Mouse (Mus musculus) olfactory bulb, adult 2 months (tissue): ENCODE results near the gene Ankrd33b. TPM values are rescaled to one million over a fixed set of nuclear protein-coding genes. Genes with fewer than 3 reads are reported as not detected.

Source experiments
- H3K27ac ChIP-seq: fragments of 200-500 bp; 2 replicates; pipeline ENCODE4 v1.5.1; 2012; ENCODE audit warnings: low read depth, low read length; ENCODE audit not compliant: insufficient read depth
- H3K4me1 ChIP-seq: fragments of 200-500 bp; 2 replicates; pipeline ENCODE4 v1.6.1; 2012; ENCODE audit warnings: low read length; ENCODE audit not compliant: control insufficient read depth, insufficient read depth
- H3K4me3 ChIP-seq: fragments of 200-500 bp; 2 replicates; pipeline ENCODE4 v1.5.1; 2012; ENCODE audit warnings: mild to moderate bottlenecking, low read depth, low read length, moderate library complexity; ENCODE audit not compliant: insufficient read depth
- CTCF ChIP-seq: fragments of 200-500 bp; IDR thresholded peaks from 2 replicates; pipeline ENCODE4 v1.5.1; 2012; ENCODE audit warnings: low read depth, mild to moderate bottlenecking, low read length, moderate library complexity; ENCODE audit not compliant: insufficient read depth
- POLR2A ChIP-seq: fragments of 200-500 bp; IDR thresholded peaks from 2 replicates; pipeline ENCODE4 v1.6.1; 2012; ENCODE audit warnings: mild to moderate bottlenecking, low read depth, low read length, moderate library complexity; ENCODE audit not compliant: insufficient read depth
- WGBS: fragments of 180-500 bp; shearing (Covaris S2); methylation state at CpG from one replicate; pipeline ENCODE4 v1.1.7; 2018; 5-methylcytosine and 5-hydroxymethylcytosine counted together
- polyA plus RNA-seq: library from polyadenylated mRNA; stranded (reverse); fragments of >200 nt; gene quantifications from 2 replicates; pipeline ENCODE4 v1.2.4, GENCODE M21; 2012; ENCODE audit warnings: low replicate concordance; ENCODE audit not compliant: missing spikeins, insufficient read depth, insufficient read length

Ankrd33b gene
- polyA plus RNA-seq, 1 experiment, result not detected

DNA sequence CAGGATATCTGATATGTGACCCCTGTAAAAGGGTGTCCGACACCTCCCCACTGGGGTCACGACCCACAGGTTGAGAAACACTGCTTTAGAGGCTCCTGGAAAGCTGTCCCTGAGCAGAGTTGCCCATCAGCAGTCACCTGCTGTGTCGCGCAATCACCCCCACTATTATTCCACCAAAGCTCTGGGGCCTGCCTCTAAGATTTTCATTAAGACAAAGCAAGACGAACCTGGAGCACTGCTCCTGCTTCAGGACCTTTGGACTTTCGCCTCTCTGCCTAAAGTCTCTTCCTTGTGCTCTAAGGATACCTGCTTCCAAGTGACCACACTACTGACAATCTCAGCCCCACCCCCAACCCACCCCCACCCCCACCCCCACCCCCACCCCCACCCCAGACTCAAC is 3.1 kb downstream of the Ankrd33b start:
- H3K4me1 ChIP-seq, result peaks cover 22% of the 10 kb centered on the region
- no peak overlapping the region for H3K27ac ChIP-seq
- peak overlapping the region; percentile 2 for H3K4me3 ChIP-seq
- 60% methylated on average over 6 of the region's 6 CpGs for WGBS
- no peak for TF ChIP-seq POLR2A
- TF ChIP-seq CTCF, result no peak

- H3K4me1 ChIP-seq, result peaks cover 19% of the 10 kb centered on the region
- no peak overlapping the region for H3K4me3 ChIP-seq
- 64% methylated on average over 8 of the region's 8 CpGs for WGBS
- H3K27ac ChIP-seq, result no peak overlapping the region
- TF ChIP-seq POLR2A (no peak), CTCF (no peak)
Observed at GRCm38 (mm10) chr15:31363981-31364361, 3.6 kb downstream of the Ankrd33b start.

DNA sequence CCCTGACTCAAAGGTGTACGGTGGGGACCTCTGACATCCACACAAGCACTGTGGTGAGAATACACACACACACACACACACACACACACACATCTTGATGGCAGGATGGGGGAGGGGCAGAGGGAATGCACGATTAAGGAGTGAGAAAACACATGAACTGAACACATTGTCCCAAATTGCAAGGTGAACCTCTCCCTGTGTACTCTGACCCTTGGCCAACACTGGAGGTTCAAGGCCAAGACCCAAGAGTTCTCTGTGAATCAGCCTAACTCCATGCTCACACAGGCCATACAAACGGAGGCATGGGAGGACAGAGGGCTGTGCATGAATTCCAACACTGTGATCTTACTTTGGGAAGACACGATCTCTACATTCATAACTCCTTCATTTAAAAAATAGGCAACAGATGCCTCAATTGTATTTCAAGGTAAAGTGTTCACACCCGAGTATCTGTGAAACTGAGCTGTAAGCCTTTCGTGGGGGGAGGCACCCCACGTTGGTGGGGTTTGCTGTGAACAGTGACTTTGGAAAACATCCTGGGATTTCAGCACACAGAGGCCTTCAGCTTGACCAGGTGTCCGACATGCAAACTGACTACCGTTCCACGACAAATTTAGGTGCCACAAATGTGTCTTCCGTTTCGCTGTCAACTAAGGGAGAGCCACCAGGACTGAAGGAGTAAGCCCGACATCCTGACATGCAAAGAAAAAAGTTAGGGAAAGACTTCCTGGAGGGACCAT is 4.1 kb downstream of the Ankrd33b start:
- 74% methylated on average over 13 of the region's 13 CpGs for WGBS
- no peak overlapping the region for H3K4me3 ChIP-seq
- H3K27ac ChIP-seq, result no peak overlapping the region
- no peak for TF ChIP-seq POLR2A
- no peak for TF ChIP-seq CTCF
- peaks cover 13% of the 10 kb centered on the region for H3K4me1 ChIP-seq

DNA sequence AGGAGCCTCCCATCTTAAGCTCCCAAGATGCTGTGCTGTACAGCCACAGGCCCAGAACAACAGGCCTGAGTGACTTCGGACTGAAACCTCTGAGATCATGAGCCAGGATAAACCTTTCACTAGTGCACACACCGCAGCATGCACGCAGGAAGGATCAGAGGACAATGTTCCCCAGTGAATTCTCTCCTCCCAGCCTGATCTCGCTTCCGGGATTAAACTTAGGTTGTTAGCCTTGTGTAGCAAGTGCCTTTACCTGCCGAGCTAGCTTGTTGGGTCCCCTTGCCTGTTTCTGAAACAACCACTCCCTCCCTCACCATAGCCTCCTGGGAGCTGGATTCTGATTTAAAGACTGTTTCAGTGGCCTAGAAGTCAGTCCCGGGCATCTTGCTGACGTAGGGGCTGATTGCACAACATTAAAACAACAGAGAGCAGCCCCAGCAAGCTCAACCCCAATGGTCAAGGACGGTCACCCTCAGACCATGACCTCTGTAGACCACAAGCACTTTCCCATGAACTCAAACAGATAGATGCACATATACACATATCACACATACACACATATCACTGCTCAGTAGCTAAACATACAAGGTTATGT is 6.2 kb downstream of the Ankrd33b start:
- no peak overlapping the region for H3K27ac ChIP-seq
- H3K4me1 ChIP-seq, result peaks cover 10% of the 10 kb centered on the region
- WGBS, result 82% methylated on average over 9 of the region's 9 CpGs
- no peak overlapping the region for H3K4me3 ChIP-seq
- TF ChIP-seq POLR2A (no peak), CTCF (no peak)

- Histone ChIP-seq H3K27ac (no peak overlapping the region), H3K4me1 (peaks cover 10% of the 10 kb centered on the region), H3K4me3 (no peak overlapping the region)
- TF ChIP-seq CTCF, result no peak
- no peak for TF ChIP-seq POLR2A
- WGBS, result 74% methylated on average over 6 of the region's 6 CpGs
Observed at GRCm38 (mm10) chr15:31360593-31360992, 6.9 kb downstream of the Ankrd33b start.

- Histone ChIP-seq H3K4me1 (peaks cover 8% of the 10 kb centered on the region), H3K27ac (no peak overlapping the region), H3K4me3 (no peak overlapping the region)
- TF ChIP-seq POLR2A, result no peak
- no peak for TF ChIP-seq CTCF
- WGBS, result 94% methylated on average over 6 of the region's 6 CpGs
Observed at GRCm38 (mm10) chr15:31359805-31360204, 7.7 kb downstream of the Ankrd33b start.

DNA sequence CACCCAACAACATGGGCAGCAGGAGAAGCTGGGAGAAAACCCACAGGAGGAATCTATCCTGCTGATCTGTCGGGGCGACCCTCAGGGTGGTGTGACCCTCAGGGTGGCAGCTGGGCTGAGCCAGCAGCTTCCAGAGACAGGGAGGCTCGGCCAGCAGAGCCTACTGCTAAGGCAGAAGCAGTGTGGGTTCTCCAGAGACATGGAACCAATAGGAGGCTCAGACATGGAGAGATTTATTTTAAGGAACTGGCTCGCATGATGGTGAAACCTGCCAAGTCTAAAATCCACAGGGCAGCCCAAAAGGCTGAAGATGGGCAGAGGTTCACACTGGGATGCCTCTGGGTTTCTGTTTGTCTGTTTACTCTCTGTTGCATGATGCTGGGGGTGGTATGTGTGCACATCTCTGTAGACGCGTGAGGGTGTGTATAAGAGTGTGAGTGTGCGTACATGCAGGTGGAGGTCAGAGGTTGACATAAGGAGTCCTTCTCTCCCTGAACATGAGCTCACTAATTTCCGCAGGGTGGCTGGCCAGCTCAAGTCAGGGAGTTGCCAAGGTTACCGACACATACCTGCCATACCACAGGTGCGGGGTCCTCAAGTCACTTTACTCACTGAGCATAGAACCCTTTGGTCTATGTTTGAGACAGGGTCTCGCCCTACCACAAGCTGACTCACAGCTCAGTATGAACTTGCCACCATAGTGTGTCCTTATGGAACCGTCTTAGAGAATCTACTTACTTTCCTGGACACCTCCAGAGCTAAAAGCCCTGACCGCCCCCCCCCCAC is 14.8 kb downstream of the Ankrd33b start:
- no peak overlapping the region for H3K4me3 ChIP-seq
- peaks cover 35% of the 10 kb centered on the region for H3K4me1 ChIP-seq
- TF ChIP-seq CTCF (no peak), POLR2A (no peak)
- 0 out of 2 replicates have a peak overlapping the region, but pooled peaks have one; percentile 35 for H3K27ac ChIP-seq
- WGBS, result 73% methylated on average over 13 of the region's 13 CpGs

- TF ChIP-seq CTCF, result no peak
- TF ChIP-seq POLR2A, result no peak
- WGBS, result 45% methylated on average over 7 of the region's 7 CpGs
- Histone ChIP-seq H3K27ac (peak overlapping the region; percentile 7; the same call in 1 of the 2 replicates), H3K4me3 (no peak overlapping the region), H3K4me1 (peaks cover 38% of the 10 kb centered on the region)
Observed at GRCm38 (mm10) chr15:31349810-31350341, 17.6 kb downstream of the Ankrd33b start.
